Comparison of ENCODE assay signal across 20 mouse cellular contexts in the genomic region with DNA sequence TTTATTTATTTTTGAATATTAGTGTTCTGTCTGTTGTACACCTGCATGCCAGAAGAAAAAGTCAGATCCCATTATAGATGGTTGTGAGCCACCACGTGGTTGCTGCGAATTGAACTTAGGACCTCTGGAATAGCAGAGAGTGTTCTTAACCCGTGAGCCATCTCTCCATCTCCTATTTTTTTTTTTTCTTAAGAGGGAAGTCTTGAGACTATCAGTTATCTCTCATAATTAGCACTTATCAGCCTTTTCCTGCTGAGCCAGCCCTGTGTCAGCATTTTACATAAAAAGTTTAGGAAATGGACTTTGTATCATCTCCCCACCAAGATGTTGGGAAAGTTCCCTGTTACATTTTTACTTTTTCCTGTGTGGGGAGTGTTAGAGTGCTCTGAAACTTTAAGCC. TPM values are rescaled to one million over a fixed set of nuclear protein-coding genes. Genes with fewer than 3 reads are reported as not detected.
A peak's percentile ranks its signal among the peaks of the same experiment; 100 is the strongest.
DNase-seq lines count a peak whose midpoint lies in the region; ATAC-seq and TF ChIP-seq lines count a peak whose summit lies in the region.
"Had no signal": no experiment of that assay in that cellular context is flagged by ENCODE, and none has a peak within 500 bp of the region (broad histone marks: within the 10 kb centered on the region; RNA-seq: fewer than 3 reads in every experiment).

No protein-coding gene starts in this region.

- no peak overlapping the region for H3K4me2 ChIP-seq in intestine, postnatal 0 days (replicated peaks; ENCODE audit: low read depth)
- H3K4me2 ChIP-seq: embryonic facial prominence, embryonic 12.5 days; forebrain, embryonic 12.5 days; heart, embryonic 13.5 days had no signal

- no peaks in the 10 kb centered on the region for H3K27me3 ChIP-seq in liver, adult 2 months (ENCODE audit: control insufficient read depth, insufficient read depth, low read length)
- H3K27me3 ChIP-seq in MEL (ENCODE audit: control insufficient read depth in 1 of 2, insufficient read depth in 2 of 2, low read length in 2 of 2) = no peaks in the 10 kb centered on the region
- no peaks in the 10 kb centered on the region for H3K27me3 ChIP-seq in intestine, postnatal 0 days (replicated peaks; ENCODE audit: control insufficient read depth, insufficient read depth, low read length)
- H3K27me3 ChIP-seq in small intestine, adult 2 months (ENCODE audit: control insufficient read depth, insufficient read depth, low read length) = no peaks in the 10 kb centered on the region
- H3K27me3 ChIP-seq: embryonic facial prominence, embryonic 12.5 days; forebrain, embryonic 12.5 days; heart, embryonic 13.5 days; Patski had no signal

- peak; percentile 60 for DNase-seq in liver, adult 2 months (ENCODE audit: extremely low read depth, low read depth, low spot score)
- DNase-seq in liver (no peak), MEL (ENCODE audit: low read depth, low spot score) (no peak)
- DNase-seq in testis, postnatal 10 days (ENCODE audit: low spot score) = no peak
- DNase-seq in heart, adult 9 months (ENCODE audit: low spot score in 2 of 2) = no peak
- DNase-seq: adrenal gland, postnatal 14 days; cerebellum, adult 11-12 months; cerebellum, adult 9-10 months; cerebellum, postnatal 25 days; forebrain, postnatal 0 days; gastrocnemius, postnatal 14 days; heart, adult 2 months; heart, postnatal 36 days had no signal

- H3K4me1 ChIP-seq in liver, adult 2 months (ENCODE audit: control insufficient read depth, insufficient read depth, low read length) = no peaks in the 10 kb centered on the region
- H3K4me1 ChIP-seq in MEL (ENCODE audit: control insufficient read depth in 1 of 2, insufficient read depth in 2 of 2, low read length in 2 of 2) = peaks cover 0 to 3% of the 10 kb centered on the region in 2 experiments; a peak in 1 of 4 replicates
- no peaks in the 10 kb centered on the region; the same call in 1 of the 2 replicates for H3K4me1 ChIP-seq in intestine, postnatal 0 days (replicated peaks; ENCODE audit: control insufficient read depth, insufficient read depth, low read length)
- peaks cover 2% of the 10 kb centered on the region; the same call in 1 of the 2 replicates for H3K4me1 ChIP-seq in small intestine, adult 2 months (ENCODE audit: control insufficient read depth, insufficient read depth, insufficient read length, low read length)
- H3K4me1 ChIP-seq: embryonic facial prominence, embryonic 12.5 days; forebrain, embryonic 12.5 days had no signal

- H3K36me3 ChIP-seq in liver, adult 2 months (ENCODE audit: control insufficient read depth, insufficient read depth, low read length) = peaks cover 62% of the 10 kb centered on the region
- peaks cover 6 to 25% of the 10 kb centered on the region in 2 experiments for H3K36me3 ChIP-seq in MEL (ENCODE audit: control insufficient read depth in 1 of 2, insufficient read depth in 2 of 2, low read length in 2 of 2)
- peaks cover 73% of the 10 kb centered on the region for H3K36me3 ChIP-seq in intestine, postnatal 0 days (ENCODE audit: control insufficient read depth, insufficient read depth)
- H3K36me3 ChIP-seq in small intestine, adult 2 months (ENCODE audit: control insufficient read depth, insufficient read depth, low read length) = peaks cover 76% of the 10 kb centered on the region

- no peaks in the 10 kb centered on the region for H3K9me3 ChIP-seq in MEL (replicated peaks; ENCODE audit: insufficient read depth, low read length)
- no peaks in the 10 kb centered on the region for H3K9me3 ChIP-seq in intestine, postnatal 0 days (ENCODE audit: control insufficient read depth)
- H3K9me3 ChIP-seq: embryonic facial prominence, embryonic 12.5 days; forebrain, embryonic 12.5 days; heart, embryonic 13.5 days had no signal

- TF ChIP-seq CTCF in liver, adult 2 months (IDR thresholded peaks at IDR 0.05; ENCODE audit: low read depth, low read length) = no peak
- TF ChIP-seq CTCF in MEL (IDR thresholded peaks at IDR 0.05 in 2 of 3, conservative IDR thresholded peaks at IDR 0.05 in 1 of 3; ENCODE audit: control insufficient read depth in 1 of 3, insufficient read depth in 1 of 3, low read depth in 2 of 3, low read length in 3 of 3, poor library complexity in 1 of 3, severe bottlenecking in 1 of 3) = no peak
- TF ChIP-seq CTCF in intestine, postnatal 0 days (IDR thresholded peaks at IDR 0.05; ENCODE audit: low read depth) = no peak
- no peak for TF ChIP-seq CTCF in small intestine, adult 2 months (IDR thresholded peaks at IDR 0.05; ENCODE audit: extremely low read depth, insufficient read length, insufficient replicate concordance, low read depth, low read length)

- no peak overlapping the region for H3K27ac ChIP-seq in liver, adult 2 months (replicated peaks; ENCODE audit: insufficient read depth, low read depth, low read length)
- H3K27ac ChIP-seq in MEL (ENCODE audit: control insufficient read depth, low read depth, low read length) = no peak overlapping the region
- H3K27ac ChIP-seq in intestine, postnatal 0 days (ENCODE audit: low read depth, low read length) = no peak overlapping the region
- H3K27ac ChIP-seq in small intestine, adult 2 months (ENCODE audit: insufficient read depth, low read depth, low read length) = peak overlapping the region; percentile 63
- H3K27ac ChIP-seq: embryonic facial prominence, embryonic 12.5 days; forebrain, embryonic 12.5 days; heart, adult 2 months; heart, embryonic 13.5 days had no signal

- H3K79me2 ChIP-seq in liver, adult 2 months (ENCODE audit: control insufficient read depth, insufficient read depth, low read length) = peaks cover 6% of the 10 kb centered on the region; the same call in 1 of the 2 replicates
- H3K79me2 ChIP-seq in MEL (ENCODE audit: control insufficient read depth, insufficient read depth, low read length, poor library complexity) = 0 out of 2 replicates have a peak, but pooled peaks cover 1% of the 10 kb centered on the region

- no peak overlapping the region for H3K4me3 ChIP-seq in liver, adult 2 months (ENCODE audit: insufficient read depth, low read depth, low read length)
- H3K4me3 ChIP-seq in MEL (ENCODE audit: control insufficient read depth in 1 of 2, insufficient read depth in 1 of 2, low read depth in 2 of 2, low read length in 2 of 2) = no peak overlapping the region
- no peak overlapping the region for H3K4me3 ChIP-seq in intestine, postnatal 0 days (ENCODE audit: low read depth, low read length)
- no peak overlapping the region for H3K4me3 ChIP-seq in small intestine, adult 2 months (ENCODE audit: low read depth, low read length)
- H3K4me3 ChIP-seq: embryonic facial prominence, embryonic 12.5 days; forebrain, embryonic 12.5 days; heart, adult 2 months; heart, embryonic 13.5 days had no signal

- no peak for TF ChIP-seq POLR2A in liver, adult 2 months (IDR thresholded peaks at IDR 0.05; ENCODE audit: extremely low read depth, insufficient read depth, low read length)
- no peak for TF ChIP-seq POLR2A in MEL (IDR thresholded peaks at IDR 0.05; ENCODE audit: control insufficient read depth in 1 of 2, insufficient read depth in 1 of 2, low read depth in 1 of 2, low read length in 2 of 2, poor library complexity in 1 of 2)
- no peak for TF ChIP-seq POLR2A in small intestine, adult 2 months (IDR thresholded peaks at IDR 0.05; ENCODE audit: low read depth, low read length)

- no peak for TF ChIP-seq EP300 in MEL (IDR thresholded peaks at IDR 0.05; ENCODE audit: low read depth in 1 of 2, low read length in 2 of 2)

- TF ChIP-seq RAD21 in MEL (IDR thresholded peaks at IDR 0.05; ENCODE audit: low read depth, low read length) = no peak

- no peak overlapping the region for H3K9ac ChIP-seq in liver, adult 2 months (ENCODE audit: low read depth, low read length)
- H3K9ac ChIP-seq in MEL (ENCODE audit: control insufficient read depth, low read depth, low read length, poor library complexity, severe bottlenecking) = no peak overlapping the region
- H3K9ac ChIP-seq in intestine, postnatal 0 days (ENCODE audit: low read depth, low read length) = no peak overlapping the region
- H3K9ac ChIP-seq: embryonic facial prominence, embryonic 12.5 days; forebrain, embryonic 12.5 days; forebrain, postnatal 0 days; heart, embryonic 13.5 days had no signal

- 32% methylated on average over 3 of the region's 3 CpGs for WGBS in liver, adult 2 months
- WGBS in intestine, postnatal 0 days = 36% methylated on average over 3 of the region's 3 CpGs
- WGBS in small intestine, adult 2 months = 30% methylated on average over 3 of the region's 3 CpGs

- ATAC-seq in intestine, postnatal 0 days = peak; percentile 69
- ATAC-seq: activated CD4-positive, CD25-positive, alpha-beta regulatory T cell, adult 4 months; forebrain, postnatal 0 days; Patski had no signal

TF ChIP-seq in MEL, 35 proteins besides CTCF, POLR2A, EP300 and RAD21 (continues in another document):
- no peak for TF ChIP-seq JUND (IDR thresholded peaks at IDR 0.05; ENCODE audit: low read depth, low read length)
- TF ChIP-seq MYB (IDR thresholded peaks at IDR 0.05; ENCODE audit: low read depth, low read length) = no peak
- peak; percentile 25; the same call in 1 of the 2 replicates for TF ChIP-seq ETS1 (IDR thresholded peaks at IDR 0.05; ENCODE audit: low read depth, low read length)
- TF ChIP-seq HCFC1 (IDR thresholded peaks at IDR 0.05; ENCODE audit: low read depth, low read length) = no peak

RNA-seq across cellular contexts. Expression of gene Elk4, which starts 14.7 kb away (rescaled TPM):
- 39.4 and 42.1 TPM in 2 replicates for total RNA-seq in liver, adult 2 months (2014; rRNA removed)
- 17.2 and 23.3 TPM in 2 replicates for polyA plus RNA-seq in liver, adult 2 months (2012; rRNA removed)
- total RNA-seq in MEL (2012; rRNA removed) = 18.8 and 19.4 TPM in 2 replicates
- 100 to 1,000 TPM in 1 of 2 experiments, 10 to 100 TPM in 1; 20.3 to 191 TPM for polyA plus RNA-seq in MEL (2012; ENCODE audit: insufficient read depth in 1 of 2, insufficient read length in 2 of 2, low read depth in 1 of 2, low replicate concordance in 2 of 2, missing spikeins in 1 of 2)
- 16.4 and 19.6 TPM in 2 replicates for polyA plus RNA-seq in intestine, postnatal 0 days (2015; fragmentation: Nextera tagmentation; extraction: Ambion mirVana)
- polyA plus RNA-seq in small intestine, adult 2 months (2012; rRNA removed) = 8.0 and 16.6 TPM in 2 replicates

RNA-seq across cellular contexts. Expression of gene Mfsd4a, which starts 45.8 kb away (rescaled TPM):
- total RNA-seq in liver, adult 2 months (2014; rRNA removed) = 0.09 and 0.13 TPM in 2 replicates
- 0.12 and 0.21 TPM in 2 replicates for polyA plus RNA-seq in liver, adult 2 months (2012; rRNA removed)
- total RNA-seq in MEL (2012; rRNA removed) = 2.7 and 3.6 TPM in 2 replicates
- polyA plus RNA-seq in MEL (2012; ENCODE audit: insufficient read depth in 1 of 2, insufficient read length in 2 of 2, low read depth in 1 of 2, low replicate concordance in 2 of 2, missing spikeins in 1 of 2) = 10 to 100 TPM in 1 of 2 experiments, not detected in 1; 15.5 TPM
- 6.1 and 7.0 TPM in 2 replicates for polyA plus RNA-seq in intestine, postnatal 0 days (2015; fragmentation: Nextera tagmentation; extraction: Ambion mirVana)
- polyA plus RNA-seq in small intestine, adult 2 months (2012; rRNA removed) = 14.0 and 28.0 TPM in 2 replicates

RNA-seq across cellular contexts. Expression of gene Slc45a3, which starts 59.3 kb away (rescaled TPM):
- total RNA-seq in liver, adult 2 months (2014; rRNA removed) = 10.0 and 10.3 TPM in 2 replicates
- polyA plus RNA-seq in liver, adult 2 months (2012; rRNA removed) = 28.0 and 39.8 TPM in 2 replicates
- total RNA-seq in MEL (2012; rRNA removed) = 34.1 and 40.7 TPM in 2 replicates
- 10 to 100 TPM in 1 of 2 experiments, not detected in 1; 15.6 TPM for polyA plus RNA-seq in MEL (2012; ENCODE audit: insufficient read depth in 1 of 2, insufficient read length in 2 of 2, low read depth in 1 of 2, low replicate concordance in 2 of 2, missing spikeins in 1 of 2)
- 2.5 and 2.7 TPM in 2 replicates for polyA plus RNA-seq in intestine, postnatal 0 days (2015; fragmentation: Nextera tagmentation; extraction: Ambion mirVana)
- polyA plus RNA-seq in small intestine, adult 2 months (2012; rRNA removed) = 2.1 and 10.7 TPM in 2 replicates
- polyA plus RNA-seq: activated CD4-positive, CD25-positive, alpha-beta regulatory T cell, adult 4 months had no signal
